Mouse (Mus musculus) embryo, embryonic 11 days (tissue): ENCODE measurements around the gene Ugt2b35.
"Not testable (repeated sequence)": the region's sequence is repeated elsewhere in the genome, so short reads cannot be mapped to it uniquely, and the experiment has no call there.

ENCODE experiments used
- DNase-seq: peaks from one replicate; pipeline ENCODE4 v3.0.0-alpha.2; 2015

Gene Ugt2b35

GRCm38 (mm10) chr5:87000395-87001073 is at the start of gene Ugt2b35:
TSS of gene Ugt2b35 (plus strand) at chr5:87000860.
- DNase-seq = no peak

- no peak for DNase-seq
Measured at GRCm38 (mm10) chr5:86960504-86960903, 40.2 kb upstream of the Ugt2b35 start.

GRCm38 (mm10) chr5:86961587-86962358 is 38.9 kb upstream of the Ugt2b35 start:
- no peak for DNase-seq

- DNase-seq = not testable (repeated sequence)
Measured at GRCm38 (mm10) chr5:86962849-86963248, 37.8 kb upstream of the Ugt2b35 start.

- DNase-seq = not testable (repeated sequence)
Measured at GRCm38 (mm10) chr5:86967271-86967670, 33.4 kb upstream of the Ugt2b35 start.

GRCm38 (mm10) chr5:87004735-87005134 is 4.1 kb downstream of the Ugt2b35 start:
- no peak for DNase-seq

- no peak for DNase-seq
Measured at GRCm38 (mm10) chr5:87015477-87015876, 14.8 kb downstream of the Ugt2b35 start.

- DNase-seq = no peak
Measured at GRCm38 (mm10) chr5:87027359-87027758, 26.7 kb downstream of the Ugt2b35 start.

- DNase-seq = no peak
Measured at GRCm38 (mm10) chr5:87030624-87031023, 30.0 kb downstream of the Ugt2b35 start.
